Mouse (Mus musculus) ovary, adult 18-20 months (tissue): ENCODE measurements at regions not wholly inside any gene's neighbourhood (a gene's known extent, or its start where the extent isn't known, plus 50 kb on each side); places are given as distances from the start of the nearest gene placed in this dataset.

ENCODE experiments used
- DNase-seq: peaks from one replicate; pipeline ENCODE4 v3.0.0; 2022; ENCODE audit warnings: low spot score, mixed read lengths

DNA sequence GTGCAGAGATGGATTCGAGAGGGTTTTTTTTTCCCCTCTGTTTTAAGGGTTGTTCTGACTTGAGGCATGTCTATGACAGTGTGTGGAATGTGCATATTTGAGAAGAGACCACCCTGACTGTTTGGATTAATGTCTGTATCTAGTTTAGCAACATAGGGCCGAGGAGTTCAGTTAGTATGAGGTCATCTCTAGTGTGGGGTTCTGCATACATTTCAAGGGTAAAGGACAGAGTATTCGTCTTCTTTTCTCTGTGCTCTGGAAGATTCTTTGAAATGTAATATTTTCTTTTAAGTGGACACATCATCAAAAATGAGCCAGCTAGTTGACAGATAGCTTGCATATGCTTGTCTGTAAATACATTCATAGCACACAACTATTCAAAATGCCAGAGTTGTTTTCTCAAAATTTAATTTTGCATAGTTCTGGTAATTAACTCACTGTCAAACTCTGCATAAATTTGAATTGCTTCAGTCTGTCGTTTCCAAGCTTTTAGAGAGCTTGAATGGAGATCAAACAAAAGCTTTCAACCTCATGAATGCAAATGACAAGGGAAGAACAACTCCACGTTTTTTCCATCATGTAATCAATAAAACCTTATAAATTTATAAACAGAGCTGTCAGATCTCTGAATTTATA, 415.5 kb downstream of the Adamts20 start:
- no peak for DNase-seq

DNA sequence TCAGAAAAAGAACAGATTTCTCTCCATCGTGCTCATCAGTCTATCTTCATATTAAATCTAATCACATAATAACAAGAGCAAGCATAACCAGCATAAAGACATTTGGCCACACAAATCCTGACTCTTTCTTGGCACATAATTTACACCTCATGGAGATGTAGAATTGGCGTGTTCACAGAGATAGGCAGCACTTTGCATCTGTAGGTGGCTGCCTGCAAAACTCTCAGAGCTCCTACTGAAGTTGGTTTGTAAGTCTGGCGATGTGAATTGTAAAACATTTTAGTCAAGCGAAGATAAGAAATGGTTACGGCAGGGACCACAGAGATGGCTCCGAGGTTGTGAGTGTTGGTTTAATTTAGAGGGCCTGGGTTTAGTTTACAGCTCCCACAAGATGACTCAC, 419.0 kb downstream of the Adamts20 start:
- DNase-seq: no peak

DNA sequence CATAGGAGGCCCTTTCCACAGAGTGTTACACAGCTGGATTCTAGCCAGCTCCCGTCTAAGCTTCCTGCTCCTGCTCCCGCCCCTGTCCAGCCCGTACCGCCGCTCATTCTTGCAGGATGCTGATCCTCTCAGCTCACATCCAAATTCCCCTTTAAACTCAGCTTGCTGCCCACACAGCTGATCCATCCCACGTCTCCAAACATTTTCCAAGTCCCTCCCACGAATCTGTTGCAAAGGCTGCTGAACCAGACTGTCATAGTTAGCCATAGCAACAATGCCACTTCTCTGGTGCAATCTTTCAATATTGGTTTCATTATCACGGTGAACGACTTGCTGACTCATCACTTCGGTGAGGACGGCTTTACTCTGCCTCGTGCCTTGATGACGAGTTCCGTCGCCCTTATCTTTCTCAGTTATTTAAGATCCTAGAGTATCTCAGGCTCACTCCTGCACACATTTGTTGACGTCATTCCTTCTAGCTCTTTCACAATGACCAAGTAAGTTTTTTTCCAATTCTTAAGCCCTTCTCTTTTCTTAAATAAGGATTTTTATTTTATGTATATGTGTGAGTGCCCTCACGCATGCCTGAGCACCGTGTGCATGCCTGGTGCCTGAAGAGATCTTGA, 420.0 kb downstream of the Adamts20 start:
- DNase-seq: no peak

DNA sequence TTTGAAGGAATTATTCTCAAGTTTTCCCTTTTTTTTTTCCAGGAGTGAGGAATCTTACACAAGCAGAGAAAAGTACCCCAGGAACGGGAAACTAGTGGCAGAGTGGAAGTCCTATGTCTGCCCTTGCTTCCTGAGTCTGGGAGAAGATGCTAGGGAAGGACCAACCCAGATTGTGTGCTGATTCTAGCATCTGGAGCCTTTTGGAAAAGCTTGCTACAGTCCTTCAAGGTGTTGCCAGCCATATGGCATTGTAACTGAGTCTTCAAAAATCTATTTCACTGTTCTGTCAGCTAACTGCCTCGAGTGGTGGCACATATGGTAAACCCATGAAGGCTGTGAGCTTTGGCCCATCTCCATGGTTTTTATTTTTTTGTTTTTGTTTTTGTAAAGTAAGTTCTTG, 432.3 kb downstream of the Adamts20 start:
- no peak for DNase-seq

DNA sequence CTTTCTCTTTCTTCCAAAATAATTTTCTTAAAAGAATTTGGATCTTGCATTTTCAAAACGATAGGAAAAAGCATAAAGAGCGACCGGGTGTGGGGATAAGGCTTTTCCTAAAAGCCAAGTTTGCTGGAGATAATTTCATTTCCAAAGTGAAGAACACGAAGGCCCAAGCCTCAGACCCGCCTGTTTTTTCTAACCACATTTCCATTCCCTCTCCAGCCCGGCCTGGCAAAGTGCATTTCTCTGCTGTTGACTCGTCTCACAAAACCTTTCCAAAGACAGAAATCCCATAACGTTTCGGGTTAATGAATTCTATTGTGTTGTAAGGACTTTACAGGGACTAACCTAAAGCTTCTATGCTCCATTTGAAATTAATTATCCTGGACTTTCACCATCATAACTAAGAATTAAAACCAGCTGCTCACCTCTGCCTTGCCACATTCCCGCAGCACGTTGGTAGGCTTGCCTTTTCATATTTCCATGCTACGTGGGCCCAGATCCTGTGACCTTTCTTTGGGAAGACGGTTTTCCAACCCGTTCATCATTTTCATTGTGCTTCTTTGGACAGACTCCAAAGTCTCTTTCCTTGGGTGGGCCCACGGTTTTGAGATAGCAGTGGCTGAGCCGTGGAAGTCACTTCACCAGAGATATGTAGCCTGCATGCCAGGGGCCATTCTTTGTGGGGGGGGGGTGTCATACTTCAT, 430.5 kb upstream of the Prickle1 start:
- DNase-seq: no peak

DNA sequence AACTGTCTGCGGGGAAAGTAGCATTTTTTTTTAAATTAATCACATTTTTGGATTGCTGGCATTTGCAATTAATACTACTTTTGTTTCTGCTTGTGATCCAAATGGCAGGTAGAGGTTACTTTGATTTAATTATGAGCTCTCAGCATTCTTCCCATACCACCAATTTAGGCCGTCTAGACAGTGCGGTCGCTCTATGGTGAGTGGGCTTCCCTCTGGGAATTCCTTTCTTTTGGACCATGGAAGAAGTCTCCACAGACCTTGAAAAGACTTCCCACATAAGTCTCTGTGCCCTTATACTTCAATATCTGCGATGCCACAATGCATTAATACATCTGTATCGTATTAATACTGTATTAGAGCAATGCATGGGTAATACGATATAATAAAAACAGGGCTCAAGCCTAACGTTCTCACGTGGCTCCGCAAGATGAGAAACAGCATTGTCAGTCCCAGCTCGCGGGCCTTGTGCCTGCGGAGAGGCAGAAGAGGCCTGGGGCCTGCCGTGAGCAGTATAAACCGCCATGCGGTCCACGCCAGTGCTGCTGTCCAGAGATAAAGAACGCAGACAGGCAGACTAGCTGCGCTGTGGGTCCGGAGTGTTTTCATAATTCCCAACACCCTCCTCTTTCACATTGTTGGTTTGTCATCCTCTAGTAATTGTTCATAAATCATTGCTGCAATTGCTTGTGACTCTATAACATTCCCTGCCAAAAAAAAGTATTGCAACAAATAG, 429.7 kb upstream of the Prickle1 start:
- peak; percentile 13 for DNase-seq

DNA sequence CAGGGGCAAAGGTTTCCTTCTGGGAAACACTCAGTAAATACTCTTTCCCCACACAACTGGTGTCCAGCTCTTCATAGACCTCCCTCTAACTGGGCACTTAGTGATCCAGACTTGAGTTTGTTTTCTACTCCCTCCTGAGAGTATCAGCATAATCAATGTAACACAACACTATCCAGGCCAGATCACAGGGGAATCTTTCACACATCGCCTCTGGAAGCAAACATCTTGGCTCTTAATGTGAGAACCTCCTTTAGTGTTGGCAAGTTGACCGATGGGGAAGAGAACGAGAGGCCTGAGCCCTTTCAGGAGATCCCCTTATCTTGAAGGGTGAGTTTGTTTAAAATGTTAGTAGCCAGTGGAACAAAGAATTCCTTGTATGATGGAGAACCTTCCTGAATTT, 429.1 kb upstream of the Prickle1 start:
- no peak for DNase-seq

DNA sequence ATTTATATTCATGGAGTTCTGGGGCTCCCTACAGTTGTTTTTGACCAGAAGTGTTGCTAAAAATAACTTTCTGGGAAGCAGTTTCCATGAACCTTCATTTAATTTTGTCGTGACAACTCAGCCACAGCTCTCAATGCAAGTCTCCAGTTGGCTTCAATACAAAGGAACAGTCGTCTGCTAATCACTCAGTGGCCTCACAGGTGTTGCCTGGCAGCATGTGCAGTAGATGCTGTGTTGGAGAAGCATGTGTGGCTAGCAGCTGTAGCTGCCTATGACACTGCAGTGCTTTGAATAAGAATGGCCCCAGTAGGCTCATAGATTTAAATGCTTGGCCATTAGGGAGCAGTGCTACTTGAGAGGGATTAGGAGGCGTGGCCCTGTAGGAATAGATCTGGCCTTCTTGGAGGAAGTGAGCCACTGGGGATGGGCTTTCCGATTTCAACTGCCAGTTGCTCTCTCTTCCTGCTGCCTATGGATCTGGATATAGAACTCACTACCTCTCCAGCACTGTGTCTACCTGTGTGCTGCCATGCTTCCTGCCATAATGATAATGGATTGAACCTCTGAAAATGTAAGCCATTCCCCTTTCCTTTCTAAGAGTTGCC, 428.5 kb upstream of the Prickle1 start:
- DNase-seq: no peak

DNA sequence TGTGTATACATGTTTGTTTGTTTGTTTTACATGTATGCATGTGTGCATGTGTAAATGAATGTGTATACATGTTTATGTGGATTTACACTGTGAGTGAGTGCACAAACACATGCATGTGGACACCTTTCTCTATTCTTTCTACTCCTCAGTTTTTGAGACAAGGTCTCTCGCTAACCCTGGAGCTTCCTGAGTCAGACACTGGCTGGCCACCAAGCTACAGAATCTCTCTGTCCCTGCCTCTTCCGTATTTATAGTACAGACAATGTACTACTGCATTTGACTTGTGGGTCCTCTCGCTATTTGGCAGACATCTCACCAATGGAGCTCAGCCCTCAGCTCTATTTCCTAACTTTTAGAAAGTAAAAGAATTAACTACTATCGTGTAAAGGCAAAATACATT, 427.8 kb upstream of the Prickle1 start:
- no peak for DNase-seq

DNA sequence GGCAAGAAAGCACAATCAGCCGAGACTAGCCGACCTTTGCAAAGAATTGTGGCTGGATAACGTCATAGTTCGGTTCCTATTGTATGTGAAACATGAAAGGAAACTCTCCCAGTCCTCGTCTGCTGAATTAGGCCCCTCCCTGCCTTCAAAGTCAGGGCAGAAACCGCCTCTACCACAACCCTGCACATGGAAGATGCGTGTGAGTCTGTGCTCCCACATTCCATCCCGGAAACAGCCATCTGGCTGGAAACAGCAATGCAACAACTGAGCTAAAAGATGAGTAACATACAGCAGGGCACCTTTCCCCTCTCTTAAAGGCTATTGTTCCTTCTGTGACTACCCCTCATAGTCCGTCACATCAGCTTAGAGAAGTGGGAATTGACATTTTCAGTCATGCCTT, 422.1 kb upstream of the Prickle1 start:
- no peak for DNase-seq

DNA sequence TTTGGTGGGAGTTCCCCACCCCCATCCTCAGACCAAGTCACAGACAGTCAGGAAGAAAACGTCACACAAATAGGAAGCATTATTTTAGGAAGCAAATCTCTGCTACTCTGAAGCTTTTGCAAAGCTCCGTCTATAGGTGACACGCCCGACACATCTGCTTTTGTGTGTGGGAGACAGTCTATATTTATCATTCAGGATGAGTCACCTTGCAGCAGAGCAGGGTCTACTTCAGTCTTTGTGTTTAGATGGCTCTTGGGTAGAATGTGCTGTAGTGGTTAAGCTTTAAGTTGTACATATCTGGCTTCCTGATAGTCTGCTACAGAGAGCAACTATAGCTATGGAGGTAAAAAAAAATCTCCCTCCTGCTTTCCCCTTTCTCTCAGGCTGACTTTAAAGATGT, 415.8 kb upstream of the Prickle1 start:
- DNase-seq: no peak

DNA sequence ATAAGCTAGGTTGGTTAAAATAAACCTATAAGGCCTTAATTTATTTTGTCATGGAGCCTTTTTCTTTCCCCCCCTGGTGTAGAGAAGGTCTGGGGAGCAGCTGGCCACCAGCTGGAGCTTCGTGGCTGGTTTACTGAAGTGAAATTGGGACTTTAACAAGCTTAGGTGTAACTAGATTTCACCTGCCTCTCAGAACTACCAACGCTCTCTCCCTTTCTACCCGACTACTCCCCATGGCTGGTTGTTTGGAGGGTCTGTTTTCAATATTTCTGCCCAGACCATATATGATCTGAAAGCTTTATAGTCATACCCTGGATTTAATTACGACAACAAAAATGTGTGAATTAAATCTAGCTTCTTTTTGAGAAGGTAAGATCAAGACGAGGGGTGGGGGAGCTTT, 410.4 kb upstream of the Prickle1 start:
- no peak for DNase-seq

DNA sequence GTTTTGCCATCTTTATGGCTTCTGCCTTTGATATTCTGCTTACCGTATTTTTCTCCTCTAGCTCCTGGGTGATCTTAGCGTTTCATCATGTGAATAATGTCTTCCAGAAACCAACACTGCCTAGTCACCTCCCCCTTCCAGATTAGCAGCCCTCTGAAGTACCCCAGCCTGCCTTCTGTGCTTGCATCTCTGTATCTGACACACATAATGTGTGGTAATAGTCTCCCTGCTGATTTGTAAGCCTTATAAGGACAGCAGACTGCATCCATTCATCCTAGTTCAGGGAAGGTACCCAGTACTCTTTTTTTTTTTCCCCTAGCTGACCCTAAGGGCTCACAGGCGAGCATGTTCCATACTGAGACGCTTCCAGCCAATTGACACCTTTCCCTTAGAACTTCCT, 409.2 kb upstream of the Prickle1 start:
- DNase-seq: no peak

DNA sequence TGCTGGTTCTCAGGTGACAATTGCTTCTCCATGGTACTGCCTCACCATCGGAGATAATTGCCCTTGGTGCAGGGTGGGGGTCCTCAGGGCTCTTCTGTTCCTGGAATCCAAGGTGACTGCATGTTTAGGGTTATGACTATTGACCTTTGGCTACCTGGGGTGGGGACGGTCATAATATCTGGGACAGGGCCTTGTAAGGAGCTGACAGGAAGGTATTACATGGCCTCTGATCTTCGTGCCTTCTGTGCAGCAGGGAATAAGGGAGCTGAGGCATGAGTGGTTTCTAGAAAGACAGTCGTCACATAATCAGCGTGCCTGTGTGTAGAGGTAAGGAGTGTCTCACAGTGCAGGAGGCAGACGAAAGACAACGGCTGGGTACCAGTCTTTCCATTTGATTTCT, 407.5 kb upstream of the Prickle1 start:
- no peak for DNase-seq

DNA sequence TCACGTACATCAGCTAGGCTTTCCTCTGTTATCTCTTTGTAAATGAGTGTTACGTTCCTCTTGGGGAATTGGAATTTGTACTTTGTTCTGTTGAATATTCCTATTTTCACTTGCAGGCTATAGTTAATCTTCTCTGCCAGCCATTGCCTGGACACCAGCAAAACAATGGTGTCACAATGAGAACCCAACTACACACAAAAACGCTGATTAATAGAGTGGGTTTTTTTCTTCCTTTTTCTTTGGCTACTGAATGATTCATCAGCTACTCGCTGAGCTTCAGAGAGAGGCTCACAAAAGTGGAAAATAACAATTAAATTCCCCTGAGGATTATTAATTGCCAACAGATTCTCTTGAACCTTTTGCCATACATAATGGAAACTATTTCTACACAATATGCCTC, 398.9 kb upstream of the Prickle1 start:
- no peak for DNase-seq

DNA sequence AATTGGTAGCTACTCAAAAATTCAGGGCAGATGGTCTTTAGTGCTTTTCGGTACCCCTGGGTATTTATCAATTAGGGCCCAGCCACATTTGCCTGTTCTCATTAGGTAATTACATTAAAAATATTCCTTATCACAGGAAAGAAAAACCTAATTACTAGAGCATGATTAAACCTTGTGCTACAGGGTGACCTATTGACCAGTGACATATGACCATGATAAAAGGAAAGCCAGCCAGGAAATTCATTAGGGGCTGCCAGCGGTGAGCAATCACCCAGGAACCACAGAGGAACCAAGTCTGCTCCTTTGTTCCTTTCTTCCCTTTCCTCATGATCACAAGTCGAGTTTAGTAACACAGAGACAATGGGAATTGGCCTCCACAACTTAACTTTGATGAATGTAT, 394.4 kb upstream of the Prickle1 start:
- no peak for DNase-seq

DNA sequence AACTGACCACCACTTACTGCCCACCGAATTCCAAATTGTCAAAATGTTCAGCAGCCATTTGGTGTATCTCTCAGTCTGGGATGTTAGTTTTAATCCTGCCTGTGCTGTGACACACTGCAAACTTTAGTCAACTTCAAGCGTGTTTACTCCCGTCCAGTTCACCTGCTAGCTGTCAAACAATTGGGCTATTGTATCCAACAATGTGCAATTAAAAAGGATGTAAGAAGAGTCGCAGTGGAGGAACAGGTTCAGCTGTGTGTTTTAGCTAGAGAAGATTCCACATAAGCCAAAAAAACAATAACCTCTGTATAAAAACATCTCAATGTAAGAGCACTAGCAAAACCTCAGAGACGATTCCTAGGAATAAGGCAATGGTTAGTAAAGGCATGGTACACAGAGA, 392.7 kb upstream of the Prickle1 start:
- no peak for DNase-seq

DNA sequence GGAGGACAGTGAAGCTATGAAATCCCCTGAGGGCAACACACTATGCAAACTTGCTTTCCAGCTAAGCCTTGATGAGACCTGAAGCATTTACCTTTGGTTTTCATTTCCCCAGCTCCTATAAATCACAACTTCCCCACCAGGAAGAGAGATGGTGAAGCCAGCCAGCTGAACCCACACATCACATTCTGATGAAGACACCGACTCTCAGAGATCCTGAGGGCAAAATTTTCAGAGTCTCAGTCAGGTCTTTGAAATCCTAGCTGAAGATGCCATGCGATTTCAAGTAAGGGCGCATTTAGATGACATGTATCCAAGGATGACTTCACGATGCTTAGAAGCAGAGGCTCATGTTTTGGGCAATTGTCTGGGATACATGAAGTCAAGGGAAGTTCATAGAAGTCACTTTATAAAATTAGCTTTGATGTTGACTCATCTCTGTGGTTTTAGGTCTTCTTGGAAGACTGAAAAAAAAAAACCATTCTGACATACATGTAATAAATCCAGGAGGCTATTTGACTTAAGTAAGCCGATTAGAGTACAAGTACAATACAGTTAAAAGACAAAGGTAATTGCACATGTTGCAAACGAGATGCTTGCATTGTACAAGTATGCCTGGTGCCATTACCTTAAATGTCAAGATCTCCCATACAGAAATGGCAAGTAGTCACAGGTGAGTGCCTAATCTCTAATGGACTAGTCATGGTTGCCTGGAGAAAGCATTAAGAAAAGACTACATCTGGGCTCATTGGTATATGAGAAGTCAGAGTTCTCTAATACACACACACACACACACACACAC, 391.1 kb upstream of the Prickle1 start:
- no peak for DNase-seq

DNA sequence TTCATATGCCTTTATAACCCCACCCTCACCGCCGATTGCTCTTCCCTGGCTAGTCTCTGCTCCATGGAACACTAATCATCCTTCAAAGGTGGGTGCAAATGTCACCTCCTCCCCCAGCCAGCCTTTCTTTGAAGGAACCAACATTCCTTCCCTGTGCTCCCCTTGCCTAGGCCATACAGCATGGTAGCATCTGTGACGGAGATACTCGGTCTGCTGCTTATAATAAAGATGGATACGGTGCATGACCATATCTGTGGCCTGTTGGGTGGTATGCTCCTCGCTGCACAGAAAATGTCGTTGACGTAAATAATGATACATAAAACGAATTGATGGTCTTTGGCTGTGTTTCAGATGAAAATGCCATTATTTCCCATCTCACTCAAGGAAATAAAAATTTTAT, 386.4 kb upstream of the Prickle1 start:
- DNase-seq: no peak

DNA sequence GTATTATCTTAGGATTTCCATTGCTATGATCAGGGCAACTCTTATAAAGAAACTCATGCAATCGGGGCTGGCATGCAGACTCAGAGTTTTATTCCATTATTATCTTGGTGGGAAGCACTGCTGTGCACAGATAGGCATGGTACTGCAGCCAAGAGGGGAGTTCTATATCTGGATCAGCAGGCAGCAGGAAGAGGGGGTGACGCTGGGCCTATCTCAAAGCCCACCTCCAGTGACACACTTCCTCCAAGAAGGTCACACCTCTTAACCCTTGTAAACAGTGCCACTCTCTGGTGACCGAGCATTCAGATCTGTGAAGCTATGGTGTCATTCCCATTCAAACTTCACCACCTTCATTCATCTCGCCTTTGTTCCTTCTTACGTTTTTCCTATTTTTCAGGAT, 381.8 kb upstream of the Prickle1 start:
- no peak for DNase-seq

DNA sequence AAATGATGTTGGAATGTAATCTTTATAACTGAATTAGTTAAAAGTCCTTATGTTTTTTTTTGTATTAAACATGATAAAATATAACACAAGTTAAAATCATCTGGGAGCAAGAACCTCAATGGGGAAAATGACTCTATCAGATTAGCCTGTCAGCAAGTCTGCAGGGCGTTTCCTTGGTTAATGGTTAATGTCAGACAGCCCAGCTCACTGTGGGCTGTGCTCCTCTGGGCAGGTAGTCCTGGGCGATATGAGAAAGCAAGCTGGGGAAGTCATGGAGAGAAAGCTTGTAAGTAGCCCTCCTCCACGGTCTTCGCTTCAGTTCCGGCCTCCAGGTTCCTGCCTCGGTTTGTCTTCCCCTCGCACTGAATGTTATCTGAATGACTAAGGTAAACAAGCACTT, 379.0 kb upstream of the Prickle1 start:
- DNase-seq: no peak

DNA sequence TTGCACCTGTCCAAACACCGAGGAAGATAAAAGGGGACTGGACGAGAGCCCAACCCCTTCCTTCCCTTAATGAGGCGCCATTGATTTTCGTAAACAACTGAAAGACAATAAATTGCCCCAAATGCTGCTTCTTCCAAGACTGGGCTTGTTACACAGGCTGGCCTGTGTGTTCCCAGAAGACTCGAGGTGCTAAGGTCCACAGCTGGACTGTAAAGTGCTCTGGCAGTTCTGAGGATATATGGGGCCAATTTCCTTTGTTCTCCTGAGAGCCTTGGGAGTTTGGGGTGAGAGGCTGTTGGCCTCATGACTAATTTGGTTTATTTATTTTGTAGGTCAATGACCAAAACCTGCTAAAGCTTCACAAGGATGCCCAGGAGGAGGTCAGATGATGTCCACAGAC, 377.3 kb upstream of the Prickle1 start:
- no peak for DNase-seq
